Mouse (Mus musculus): ENCODE results near the gene Nans. TPM values are rescaled to one million over a fixed set of nuclear protein-coding genes. Genes with fewer than 3 reads are reported as not detected.

The Nans gene
- polyA plus RNA-seq, 1 experiment from 2014 or later: 105 TPM

DNA sequence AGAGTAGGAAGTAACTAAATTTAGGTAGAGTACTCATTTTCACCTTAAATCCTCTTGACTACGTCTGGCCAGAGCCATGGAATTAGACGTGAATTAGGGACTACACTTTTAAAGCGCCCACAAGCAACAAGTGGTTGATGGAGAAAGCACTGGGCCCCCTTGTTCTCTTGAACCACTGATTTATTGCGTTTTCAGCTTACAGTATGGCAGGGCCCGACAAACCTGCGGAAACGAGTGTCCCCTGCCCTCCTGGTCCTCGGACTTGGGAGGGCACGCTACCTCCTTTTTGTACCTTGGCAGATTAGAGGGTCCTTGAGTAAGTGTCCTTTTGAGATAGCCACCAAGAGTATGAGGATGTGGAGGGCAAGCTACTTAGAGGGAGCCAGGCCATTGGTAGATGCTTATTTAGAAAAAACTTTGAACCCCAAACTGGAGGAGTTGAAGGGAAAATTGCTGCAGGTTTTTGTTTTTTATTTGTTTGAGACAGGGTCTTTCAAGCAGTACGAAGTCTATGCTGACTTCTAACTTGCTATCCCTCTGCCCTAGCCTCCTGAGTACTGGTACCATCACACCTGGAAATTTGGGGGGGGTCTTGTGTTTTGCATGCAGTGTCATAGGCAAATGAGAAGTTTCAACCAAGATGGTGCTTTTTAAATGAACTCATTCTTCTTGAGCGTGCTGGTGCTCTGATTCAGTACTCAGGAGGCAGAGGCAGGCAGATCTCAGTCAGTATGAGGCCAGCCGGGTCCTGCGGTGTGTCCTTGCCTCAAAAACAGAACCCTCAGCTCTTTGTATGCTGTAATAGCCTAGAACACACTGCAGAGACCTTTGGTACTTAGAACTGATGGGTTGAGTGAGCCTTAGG lies 36.0 kb upstream of the Nans start:
- peak overlapping the region; percentile 99 for H3K9ac ChIP-seq
- no peaks in the 10 kb centered on the region for H3K9me3 ChIP-seq
- ATAC-seq (ENCODE audit: low FRiP score, low read depth): no peak

DNA sequence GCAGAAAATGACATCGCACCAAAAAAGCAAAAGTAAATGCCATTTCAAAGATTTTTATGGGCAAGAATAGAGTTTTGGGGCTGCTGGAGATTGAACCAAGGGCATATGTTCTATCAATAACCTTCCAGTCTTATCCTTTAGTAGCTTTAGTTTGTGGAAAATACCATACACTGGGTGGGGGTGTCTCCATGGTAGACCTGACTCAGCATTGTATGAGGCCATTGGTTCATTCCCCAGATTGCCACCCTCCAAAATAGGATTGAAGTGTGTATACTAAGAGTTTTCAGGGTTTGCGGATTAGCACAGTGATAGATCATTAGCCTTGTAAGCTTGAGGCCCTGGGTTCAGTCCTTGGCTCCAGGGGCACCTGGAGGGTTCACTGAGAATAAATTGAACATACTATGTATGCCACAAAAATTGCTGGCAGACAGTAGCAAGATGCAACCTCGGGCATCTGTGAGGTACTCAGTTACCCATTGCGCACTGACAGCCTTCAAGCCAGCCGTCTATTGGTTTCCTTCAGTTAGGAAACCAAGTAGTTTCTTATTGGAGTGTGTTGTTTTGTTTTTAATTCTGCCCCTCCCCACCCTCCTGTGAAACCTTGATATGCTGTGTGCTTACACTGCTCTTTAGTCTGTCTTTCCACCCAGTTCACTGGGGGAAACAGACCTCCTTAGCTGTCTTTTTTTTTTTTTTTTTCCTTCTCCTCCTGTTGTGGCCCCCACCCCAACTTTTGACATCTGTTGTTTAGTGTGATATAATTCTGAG lies 34.8 kb upstream of the Nans start:
- peak overlapping the region; percentile 83 for H3K4me2 ChIP-seq (replicated peaks)
- no peak for ATAC-seq (ENCODE audit: low FRiP score, low read depth)
- no peak overlapping the region for H3K4me3 ChIP-seq
- H3K9ac ChIP-seq: no peak overlapping the region
- no peak overlapping the region for H3K27ac ChIP-seq
- H3K9me3 ChIP-seq: no peaks in the 10 kb centered on the region
- H3K27me3 ChIP-seq: no peaks in the 10 kb centered on the region
- peaks cover 11% of the 10 kb centered on the region; the same call in 1 of the 2 replicates for H3K36me3 ChIP-seq
- peaks cover 52% of the 10 kb centered on the region for H3K4me1 ChIP-seq
- WGBS: 76% methylated on average over 5 of the region's 5 CpGs

More for the DNA sequence above, 36.0 kb upstream of the Nans start:
- peak overlapping the region; percentile 99 for H3K27ac ChIP-seq
- peak overlapping the region; percentile 83 for H3K4me2 ChIP-seq (replicated peaks)
- peaks cover 52% of the 10 kb centered on the region for H3K4me1 ChIP-seq
- 28% methylated on average over 13 of the region's 13 CpGs for WGBS
- H3K36me3 ChIP-seq: peaks cover 10% of the 10 kb centered on the region; the same call in 1 of the 2 replicates
- H3K4me3 ChIP-seq: peak overlapping the region; percentile 90
- H3K27me3 ChIP-seq: no peaks in the 10 kb centered on the region

DNA sequence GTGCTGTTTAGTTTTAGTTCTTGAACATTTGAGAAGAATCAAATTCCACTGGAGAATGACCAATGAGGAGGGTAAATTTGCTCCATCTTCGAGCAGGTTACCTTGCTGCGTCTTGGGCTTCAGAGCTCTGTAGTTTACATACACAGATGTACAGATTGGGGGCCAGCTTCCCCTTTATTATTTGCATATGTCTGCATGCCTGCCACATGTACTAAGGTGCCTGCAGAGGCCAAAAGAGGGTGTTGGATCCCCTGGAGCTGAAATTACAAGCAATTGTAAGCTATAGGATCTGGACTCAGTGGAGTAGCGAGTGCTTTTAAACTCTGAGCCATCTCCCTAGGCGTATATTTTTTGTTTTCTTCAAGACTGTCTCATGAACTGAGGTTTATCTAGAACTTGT lies 32.3 kb upstream of the Nans start:
- no peak overlapping the region for H3K4me3 ChIP-seq
- no peak for ATAC-seq (ENCODE audit: low FRiP score, low read depth)
- no peak overlapping the region for H3K27ac ChIP-seq
- peaks cover 47% of the 10 kb centered on the region for H3K4me1 ChIP-seq
- H3K9me3 ChIP-seq: no peaks in the 10 kb centered on the region
- peaks cover 29% of the 10 kb centered on the region for H3K36me3 ChIP-seq
- H3K9ac ChIP-seq: 0 out of 2 replicates have a peak overlapping the region, but pooled peaks have one; percentile 25
- H3K27me3 ChIP-seq: no peaks in the 10 kb centered on the region
- WGBS: 65% methylated on average over 4 of the region's 4 CpGs
- H3K4me2 ChIP-seq (replicated peaks): no peak overlapping the region

DNA sequence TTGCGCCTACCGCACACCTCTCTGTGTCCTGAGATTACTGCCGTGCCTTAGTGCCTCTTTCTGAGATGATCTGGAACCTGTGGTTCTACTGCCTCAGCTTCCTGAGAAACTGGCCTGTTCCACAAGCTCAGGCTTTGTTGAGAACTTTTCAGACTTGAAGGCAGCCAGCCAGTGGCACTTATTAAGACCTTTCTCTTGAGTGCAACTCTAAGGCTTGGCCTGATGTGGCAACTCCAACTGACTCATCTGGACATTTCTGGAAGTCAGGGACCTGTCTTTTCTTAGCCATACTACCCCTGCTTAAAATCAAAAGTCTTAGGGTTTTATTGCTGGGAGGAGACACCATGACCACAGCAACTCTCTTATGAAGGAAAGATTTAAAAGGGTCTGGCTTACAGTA lies 31.9 kb upstream of the Nans start:
- Histone ChIP-seq H3K36me3 (peaks cover 31% of the 10 kb centered on the region), H3K4me1 (peaks cover 47% of the 10 kb centered on the region), H3K4me3 (no peak overlapping the region), H3K9ac (no peak overlapping the region), H3K4me2 (replicated peaks) (no peak overlapping the region), H3K27me3 (no peaks in the 10 kb centered on the region), H3K27ac (no peak overlapping the region), H3K9me3 (no peaks in the 10 kb centered on the region)
- 96% methylated on average over 3 of the region's 3 CpGs for WGBS
- no peak for ATAC-seq (ENCODE audit: low FRiP score, low read depth)

- WGBS: 91% methylated on average over 2 of the region's 2 CpGs
- H3K27ac ChIP-seq: no peak overlapping the region
- H3K9me3 ChIP-seq: no peaks in the 10 kb centered on the region
- H3K4me2 ChIP-seq (replicated peaks): no peak overlapping the region
- H3K4me3 ChIP-seq: no peak overlapping the region
- peaks cover 39% of the 10 kb centered on the region for H3K4me1 ChIP-seq
- no peaks in the 10 kb centered on the region for H3K27me3 ChIP-seq
- peaks cover 43% of the 10 kb centered on the region for H3K36me3 ChIP-seq
- no peak overlapping the region for H3K9ac ChIP-seq
- ATAC-seq (ENCODE audit: low FRiP score, low read depth): no peak
Measured at GRCm38 (mm10) chr4:46458411-46458810, 30.6 kb upstream of the Nans start.

- Histone ChIP-seq H3K4me3 (no peak overlapping the region), H3K4me2 (replicated peaks) (no peak overlapping the region), H3K9me3 (no peaks in the 10 kb centered on the region), H3K4me1 (no peaks in the 10 kb centered on the region; the same call in 1 of the 2 replicates), H3K27me3 (no peaks in the 10 kb centered on the region), H3K27ac (no peak overlapping the region), H3K9ac (no peak overlapping the region), H3K36me3 (peaks cover 80% of the 10 kb centered on the region)
- ATAC-seq (ENCODE audit: low FRiP score, low read depth): no peak
- 81% methylated on average over 7 of the region's 7 CpGs for WGBS
Measured at GRCm38 (mm10) chr4:46463130-46463830, 25.8 kb upstream of the Nans start.

DNA sequence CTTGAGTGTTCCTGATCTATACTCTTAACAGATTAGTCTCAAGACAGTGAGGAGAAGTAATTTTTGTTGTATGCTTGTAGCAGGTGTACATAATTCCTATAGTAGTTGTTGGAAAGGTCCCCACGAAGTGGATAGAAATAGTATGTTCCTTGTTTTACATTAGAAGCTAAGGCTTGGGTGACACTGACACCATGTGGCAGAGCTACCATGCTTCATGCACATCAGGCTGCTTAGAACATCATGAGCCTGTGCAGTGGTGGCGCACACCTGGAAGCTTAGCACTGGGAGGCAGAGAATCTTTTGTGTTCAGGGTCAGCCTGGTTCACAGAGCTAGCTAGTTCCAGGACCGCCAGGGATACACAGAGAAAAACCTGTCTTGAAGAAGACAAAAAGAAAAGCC lies 23.3 kb upstream of the Nans start:
- no peak overlapping the region for H3K27ac ChIP-seq
- no peaks in the 10 kb centered on the region for H3K27me3 ChIP-seq
- ATAC-seq (ENCODE audit: low FRiP score, low read depth): no peak
- H3K9ac ChIP-seq: no peak overlapping the region
- no peak overlapping the region for H3K4me3 ChIP-seq
- 89% methylated on average over 3 of the region's 3 CpGs for WGBS
- H3K4me2 ChIP-seq (replicated peaks): no peak overlapping the region
- H3K4me1 ChIP-seq: no peaks in the 10 kb centered on the region
- H3K9me3 ChIP-seq: no peaks in the 10 kb centered on the region
- peaks cover 96% of the 10 kb centered on the region for H3K36me3 ChIP-seq

DNA sequence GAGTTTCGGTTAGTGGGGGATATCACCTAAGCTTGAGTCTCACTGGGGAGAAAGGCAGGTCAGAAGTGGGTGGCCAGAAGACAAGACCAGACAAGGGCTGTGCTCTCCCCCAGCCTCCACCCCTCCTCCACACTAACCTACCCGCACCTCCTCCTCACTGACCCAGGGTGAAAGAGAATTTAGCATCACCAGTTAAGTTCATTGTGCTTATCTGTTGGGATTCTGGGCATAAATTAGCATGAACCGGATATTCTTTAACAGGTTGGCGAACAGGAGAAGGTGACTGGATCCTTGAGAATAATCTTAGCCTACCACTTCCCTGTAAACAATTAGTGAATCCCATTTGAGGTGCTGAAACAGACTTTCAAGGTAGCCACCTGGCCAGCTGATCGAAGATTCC lies 13.9 kb upstream of the Nans start:
- no peaks in the 10 kb centered on the region for H3K27me3 ChIP-seq
- no peaks in the 10 kb centered on the region for H3K9me3 ChIP-seq
- H3K36me3 ChIP-seq: peaks cover 84% of the 10 kb centered on the region
- WGBS: 98% methylated on average over 5 of the region's 5 CpGs
- no peak overlapping the region for H3K27ac ChIP-seq
- no peak overlapping the region for H3K4me3 ChIP-seq
- H3K9ac ChIP-seq: no peak overlapping the region
- H3K4me1 ChIP-seq: no peaks in the 10 kb centered on the region
- ATAC-seq (ENCODE audit: low FRiP score, low read depth): no peak
- H3K4me2 ChIP-seq (replicated peaks): no peak overlapping the region

DNA sequence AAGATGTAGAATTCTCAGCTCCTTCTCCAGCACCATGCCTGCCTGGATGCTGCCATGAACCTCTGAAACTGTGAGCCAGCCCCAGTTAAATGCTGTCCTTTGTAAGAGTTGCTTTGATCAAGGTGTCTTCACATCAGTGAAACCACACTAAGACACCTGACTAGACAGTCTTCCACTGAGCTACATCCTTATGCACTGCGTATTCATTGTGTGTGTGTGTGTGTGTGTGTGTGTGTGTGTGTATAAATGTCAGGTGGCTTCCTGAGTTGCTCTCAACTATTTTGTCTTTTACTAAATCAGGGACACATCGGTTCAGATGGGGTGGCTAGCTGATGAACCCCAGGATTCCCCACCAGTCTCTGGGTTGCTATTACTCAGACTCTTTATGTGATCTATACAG lies 10.0 kb upstream of the Nans start:
- H3K9ac ChIP-seq: no peak overlapping the region
- no peak for ATAC-seq (ENCODE audit: low FRiP score, low read depth)
- H3K27me3 ChIP-seq: no peaks in the 10 kb centered on the region
- no peak overlapping the region for H3K4me3 ChIP-seq
- no peak overlapping the region for H3K4me2 ChIP-seq (replicated peaks)
- no peaks in the 10 kb centered on the region for H3K4me1 ChIP-seq
- WGBS: 89% methylated on average over 2 of the region's 2 CpGs
- no peaks in the 10 kb centered on the region for H3K9me3 ChIP-seq
- peaks cover 48% of the 10 kb centered on the region for H3K36me3 ChIP-seq
- no peak overlapping the region for H3K27ac ChIP-seq

DNA sequence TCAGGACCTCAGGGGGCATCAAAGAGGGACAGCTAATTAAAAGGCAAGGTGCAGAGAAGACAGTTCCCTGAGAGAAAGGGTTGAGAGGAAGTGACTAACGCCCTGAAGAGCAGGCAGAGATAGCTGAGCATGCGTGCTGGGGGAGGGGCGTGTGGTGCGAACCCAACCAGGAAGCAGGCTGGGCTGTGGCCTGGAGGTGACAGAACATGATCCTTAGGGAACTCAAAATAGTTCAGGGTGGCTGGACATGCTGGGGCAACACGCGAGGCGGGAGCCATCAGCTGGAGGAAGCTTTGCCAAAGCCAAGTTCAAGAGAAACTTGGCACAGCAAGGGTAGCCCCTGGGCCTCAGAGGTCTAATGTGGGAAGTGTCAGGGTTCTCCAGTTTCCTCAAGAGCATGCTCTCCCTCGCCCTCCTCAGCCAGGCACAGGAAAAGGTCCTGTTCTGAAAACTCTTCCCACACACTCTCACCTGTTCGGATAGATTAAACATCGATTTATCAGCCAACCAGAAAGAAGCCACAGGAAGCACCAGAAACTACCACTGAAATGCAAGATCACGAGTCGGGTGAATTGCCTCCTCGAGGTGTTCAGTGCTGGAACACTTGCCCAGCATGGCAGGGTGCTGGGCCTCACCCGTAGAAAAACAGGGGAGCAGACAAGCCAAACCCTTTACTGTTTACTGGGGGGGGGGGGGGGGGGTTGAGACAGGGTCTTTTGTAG lies 3.2 kb upstream of the Nans start:
- Histone ChIP-seq H3K27ac (no peak overlapping the region), H3K9ac (no peak overlapping the region), H3K9me3 (no peaks in the 10 kb centered on the region), H3K4me1 (peaks cover 15% of the 10 kb centered on the region), H3K36me3 (no peaks in the 10 kb centered on the region), H3K4me3 (no peak overlapping the region), H3K4me2 (replicated peaks) (no peak overlapping the region), H3K27me3 (no peaks in the 10 kb centered on the region)
- WGBS: 48% methylated on average over 14 of the region's 14 CpGs
- no peak for ATAC-seq (ENCODE audit: low FRiP score, low read depth)

- Histone ChIP-seq H3K27me3 (no peaks in the 10 kb centered on the region), H3K9me3 (no peaks in the 10 kb centered on the region), H3K4me3 (no peak overlapping the region), H3K27ac (no peak overlapping the region), H3K4me1 (peaks cover 16% of the 10 kb centered on the region), H3K4me2 (replicated peaks) (no peak overlapping the region), H3K9ac (no peak overlapping the region), H3K36me3 (peaks cover 7% of the 10 kb centered on the region; the same call in 1 of the 2 replicates)
- ATAC-seq (ENCODE audit: low FRiP score, low read depth): no peak
- 88% methylated on average over 5 of the region's 5 CpGs for WGBS
Measured at GRCm38 (mm10) chr4:46487348-46487747, 1.7 kb upstream of the Nans start.

Measured in limb, embryonic 13.5 days (tissue).